Mouse (Mus musculus) cerebellum, adult 8-10 months (tissue): Measurements from ENCODE around the gene Kcng1.
A peak's percentile ranks its signal among the peaks of the same experiment; 100 is the strongest.

Source experiments
- DNase-seq: peaks from one replicate; pipeline ENCODE4 v3.0.0; 2022

Gene Kcng1

GRCm38 (mm10) chr2:168281582-168281981 is at the start of gene Kcng1:
Kcng1 (minus strand) TSS chr2:168281736.
- no peak for DNase-seq

GRCm38 (mm10) chr2:168330421-168331070 is 49.0 kb upstream of the Kcng1 start:
- no peak for DNase-seq

- no peak for DNase-seq
Measured at GRCm38 (mm10) chr2:168321716-168322374, 40.3 kb upstream of the Kcng1 start.

DNA sequence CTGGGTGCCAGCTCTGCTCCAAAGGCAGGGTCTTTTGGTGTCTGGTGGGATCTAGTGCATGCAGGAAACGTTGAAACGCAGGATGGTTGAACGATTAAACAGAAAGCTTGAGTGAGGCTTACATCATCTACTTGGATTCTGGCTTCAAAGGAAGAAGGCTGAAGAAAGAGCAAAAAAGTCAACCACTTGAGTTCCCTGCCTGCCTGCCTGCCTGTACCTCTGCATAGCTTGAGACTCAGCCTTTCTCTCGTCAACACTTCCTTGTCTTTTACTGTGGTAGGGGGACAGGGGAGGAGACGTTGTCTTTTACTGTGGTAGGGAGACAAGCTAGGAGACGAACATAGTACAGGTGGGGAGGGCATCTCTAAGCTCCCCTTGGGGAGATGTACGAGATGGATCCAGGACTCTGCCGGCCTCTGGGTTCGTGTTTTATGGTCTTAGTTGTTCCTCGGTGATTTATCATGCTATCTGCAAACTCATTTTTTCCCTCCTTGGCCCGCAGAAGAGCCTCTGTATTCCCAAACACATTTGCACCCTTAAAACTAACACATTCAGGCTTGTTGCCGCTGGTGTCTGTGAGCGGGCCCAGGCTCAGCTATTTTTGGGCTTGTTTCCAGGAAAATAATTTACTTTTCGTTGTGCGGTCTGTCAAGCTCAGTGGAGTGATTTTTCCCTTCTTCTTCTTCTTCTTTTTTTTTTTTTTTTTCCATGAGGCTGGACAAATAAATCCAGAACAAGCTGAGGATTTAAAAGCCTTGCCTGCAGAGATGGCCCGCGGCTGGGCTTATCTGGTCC is 39.0 kb upstream of the Kcng1 start:
- no peak for DNase-seq

- no peak for DNase-seq
Measured at GRCm38 (mm10) chr2:168314646-168315446, 33.3 kb upstream of the Kcng1 start.

- DNase-seq: no peak
Measured at GRCm38 (mm10) chr2:168312504-168312903, 31.0 kb upstream of the Kcng1 start.

DNA sequence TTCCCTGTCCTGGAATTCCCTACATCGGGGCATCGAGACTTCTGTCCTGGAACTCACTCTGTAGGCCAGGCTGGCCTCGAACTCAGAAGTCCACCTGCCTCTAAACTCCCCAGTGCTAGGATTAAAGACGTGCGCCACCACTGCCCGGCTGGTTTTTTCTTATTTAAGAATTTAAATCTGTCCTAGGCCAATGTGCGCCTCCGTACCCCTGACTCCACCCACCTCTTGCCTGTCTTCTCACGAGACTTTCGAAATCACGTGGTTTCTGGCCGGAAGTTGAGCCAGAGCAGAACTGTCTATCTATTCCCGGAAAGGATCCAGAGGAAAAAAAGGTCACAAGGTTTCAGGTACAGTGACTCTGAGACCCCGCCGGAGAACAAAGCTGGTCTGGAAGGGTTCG is 29.5 kb upstream of the Kcng1 start:
- DNase-seq: no peak

DNA sequence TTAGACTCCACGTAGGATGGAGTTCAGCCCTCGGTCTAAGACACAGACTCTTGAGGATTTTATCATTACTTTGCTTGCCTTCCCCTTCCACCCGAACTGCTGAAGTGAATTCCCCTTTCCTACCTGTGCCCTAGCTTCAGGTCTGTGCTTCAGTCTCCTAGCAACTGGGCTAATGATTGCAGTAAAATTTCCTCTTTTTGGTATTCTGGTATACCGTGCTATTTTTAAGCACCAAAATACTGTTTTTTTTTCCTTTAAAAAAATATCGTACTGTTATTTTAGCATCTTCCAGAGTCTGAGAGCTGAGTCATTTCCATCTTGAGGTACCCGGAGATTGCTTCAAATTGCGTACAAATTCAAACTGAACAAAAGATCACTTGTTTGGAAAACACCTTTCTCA is 27.4 kb upstream of the Kcng1 start:
- DNase-seq: no peak

DNA sequence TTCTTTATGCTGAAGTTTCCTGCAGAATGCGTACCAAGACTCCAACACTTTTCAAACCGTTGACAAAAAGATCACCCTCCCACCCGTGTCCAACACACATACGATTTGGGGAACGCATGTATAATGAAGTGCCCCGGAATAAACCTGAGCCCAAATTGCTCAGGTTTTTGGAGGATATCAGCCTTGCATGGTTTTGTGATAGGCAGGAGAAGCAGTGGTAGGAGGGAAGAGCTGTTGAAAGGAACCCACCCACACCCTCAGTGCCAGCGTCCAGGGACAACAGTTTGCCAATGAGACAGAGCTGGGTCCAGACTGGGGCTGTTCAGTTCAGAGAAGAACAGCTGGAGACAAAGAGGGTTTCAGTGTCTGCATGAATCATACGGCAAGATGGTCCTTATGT is 18.1 kb upstream of the Kcng1 start:
- DNase-seq: no peak

DNA sequence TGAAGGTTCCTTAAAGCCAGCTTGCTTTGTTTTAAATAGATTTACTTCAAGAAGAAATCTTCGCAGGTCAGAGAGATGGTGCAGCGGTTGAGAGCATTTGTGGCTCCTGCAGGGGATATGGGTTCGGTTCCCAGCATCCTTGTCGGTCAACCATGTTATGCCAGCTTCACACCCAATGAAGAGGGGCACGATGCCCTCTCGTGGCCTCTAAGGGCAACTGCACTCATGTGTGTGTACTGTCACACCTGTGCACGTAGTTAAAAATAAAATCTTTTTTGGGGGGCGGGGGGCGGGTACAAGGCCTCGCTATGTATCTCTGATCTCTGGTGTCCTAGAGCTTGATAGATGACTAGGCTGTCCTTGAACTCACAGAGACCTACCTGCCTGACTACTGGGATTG is 15.0 kb upstream of the Kcng1 start:
- DNase-seq: no peak

DNA sequence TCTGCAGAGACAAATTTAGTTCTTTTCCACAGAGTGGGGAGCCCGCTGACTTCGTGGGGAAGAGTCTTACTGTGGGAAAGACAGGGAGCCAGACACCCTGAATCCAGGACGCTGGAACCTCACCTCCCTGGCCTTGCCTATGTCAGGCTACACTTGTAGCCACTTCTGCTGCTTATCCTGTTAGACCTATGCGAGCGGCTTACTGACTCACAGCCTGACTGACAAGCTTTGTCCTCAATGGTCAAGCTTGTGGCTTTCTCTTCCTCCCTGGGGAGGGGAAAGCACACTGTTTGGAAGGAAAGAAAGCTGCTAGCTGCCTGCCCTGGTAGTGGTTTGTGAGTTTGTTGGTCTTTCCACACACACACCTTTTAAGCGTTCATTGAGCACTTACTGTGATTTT is 11.0 kb upstream of the Kcng1 start:
- DNase-seq: no peak

- DNase-seq: no peak
Measured at GRCm38 (mm10) chr2:168292041-168292440, 10.5 kb upstream of the Kcng1 start.

DNA sequence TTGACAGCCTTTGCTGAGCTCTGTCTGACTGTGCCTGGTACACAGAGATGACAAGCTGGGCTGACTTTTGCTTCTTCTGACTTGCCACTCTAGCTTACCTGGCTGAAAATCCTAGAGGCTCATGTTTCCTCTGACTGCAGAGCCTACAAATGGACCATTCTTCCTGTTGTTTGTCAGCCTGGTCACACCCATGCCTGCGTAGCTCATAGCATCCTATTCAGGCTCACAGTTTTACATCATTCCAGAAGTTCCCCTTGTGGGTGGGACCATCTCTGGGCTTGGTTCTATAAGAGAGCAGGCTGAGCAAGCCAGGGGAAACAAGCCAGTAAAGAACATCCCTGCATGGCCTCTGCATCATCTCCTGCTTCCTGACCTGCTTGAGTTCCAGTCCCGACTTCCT is 8.3 kb upstream of the Kcng1 start:
- no peak for DNase-seq

DNA sequence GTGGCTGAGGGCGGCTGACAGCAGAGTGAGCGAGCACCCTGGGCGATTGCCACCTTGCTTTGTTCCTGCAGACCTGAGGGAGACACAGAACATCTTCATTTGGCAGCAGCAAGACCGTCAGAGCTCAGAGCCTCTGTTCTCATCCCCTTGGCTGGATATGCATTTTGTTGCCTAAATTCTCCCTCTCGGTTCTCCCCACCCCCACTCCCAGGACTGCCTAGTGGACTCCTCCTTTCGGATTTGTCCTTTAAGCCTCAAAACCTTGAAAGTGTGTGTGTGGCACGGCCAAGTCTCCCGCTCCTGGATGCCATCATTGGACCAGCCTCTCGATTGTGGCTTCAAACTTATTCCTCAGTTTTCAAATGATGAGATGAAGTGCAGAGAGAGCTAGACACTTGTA is 7.5 kb upstream of the Kcng1 start:
- DNase-seq: no peak

GRCm38 (mm10) chr2:168286987-168287386 is 5.5 kb upstream of the Kcng1 start:
- DNase-seq: no peak

GRCm38 (mm10) chr2:168285143-168285542 is 3.6 kb upstream of the Kcng1 start:
- no peak for DNase-seq

DNA sequence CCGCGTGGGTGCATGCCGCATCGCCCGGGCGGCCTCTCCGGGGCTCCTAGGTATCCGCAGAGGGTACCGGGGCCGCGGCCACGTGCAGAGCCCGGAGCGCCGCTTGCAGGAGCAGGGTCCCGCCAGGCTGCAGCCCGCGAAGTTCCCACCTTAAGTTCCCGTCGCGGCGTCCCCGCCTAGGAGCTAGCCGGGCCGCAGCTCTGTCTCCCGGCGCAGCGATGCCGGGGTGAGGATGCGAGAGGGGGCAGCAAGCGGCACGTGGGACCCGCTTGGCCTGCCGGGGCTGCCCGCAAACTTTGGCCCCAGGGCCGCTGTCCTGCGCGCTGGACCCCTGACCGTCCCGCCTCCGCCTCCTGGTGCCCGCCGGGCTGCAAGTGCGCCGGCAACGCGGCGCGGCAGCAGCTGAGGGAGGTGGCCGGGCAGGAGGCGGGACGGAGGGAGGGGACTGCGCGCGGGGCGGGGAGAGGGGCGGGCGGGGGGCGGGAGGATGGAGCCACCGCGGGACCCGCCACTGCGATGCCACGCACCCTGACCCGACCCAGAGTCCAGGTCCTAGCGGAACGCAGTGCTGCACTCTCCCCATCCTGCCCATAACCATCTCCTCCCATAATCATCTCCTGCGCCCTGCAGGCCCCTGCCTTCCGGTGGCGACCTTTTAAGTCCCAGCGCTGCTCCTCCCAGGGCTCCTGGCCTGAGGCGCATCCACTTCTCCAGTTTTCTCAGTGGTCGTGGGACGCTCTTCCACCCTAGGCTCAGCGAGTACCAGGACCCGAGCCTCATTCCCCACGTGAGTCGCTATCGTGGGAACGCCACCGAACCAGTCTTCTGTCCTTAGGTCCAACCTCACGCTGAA is 581 bp downstream of the Kcng1 start:
- no peak for DNase-seq

DNA sequence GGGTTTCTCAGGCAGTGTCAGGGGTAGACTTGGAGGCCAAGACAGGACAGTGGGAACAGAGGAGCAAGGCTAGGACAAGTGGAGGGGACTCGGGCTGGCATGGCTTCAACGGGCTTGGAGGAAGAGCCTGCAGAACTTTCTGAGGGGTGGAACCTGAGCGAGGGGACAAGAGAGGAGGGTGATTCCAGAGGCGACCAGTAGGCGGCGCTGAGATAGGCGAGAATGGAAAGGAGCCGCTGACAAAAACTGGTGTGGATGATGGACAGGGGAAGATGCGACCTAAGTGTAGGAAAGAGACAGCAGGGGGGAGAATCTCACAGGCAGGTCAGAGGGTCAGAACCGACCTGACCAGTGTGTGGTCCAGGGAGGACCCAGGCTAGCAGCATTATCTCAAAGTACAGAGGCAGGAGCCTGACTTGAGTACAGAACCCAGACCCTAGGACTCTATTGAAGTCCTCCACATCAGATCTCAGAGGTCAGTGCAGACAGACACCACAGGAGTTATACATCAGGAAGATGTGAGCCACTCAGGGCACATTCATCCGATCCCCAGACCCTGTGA is 7.1 kb downstream of the Kcng1 start:
- peak; percentile 50 for DNase-seq

GRCm38 (mm10) chr2:168273387-168273786 is 8.1 kb downstream of the Kcng1 start:
- DNase-seq: no peak

DNA sequence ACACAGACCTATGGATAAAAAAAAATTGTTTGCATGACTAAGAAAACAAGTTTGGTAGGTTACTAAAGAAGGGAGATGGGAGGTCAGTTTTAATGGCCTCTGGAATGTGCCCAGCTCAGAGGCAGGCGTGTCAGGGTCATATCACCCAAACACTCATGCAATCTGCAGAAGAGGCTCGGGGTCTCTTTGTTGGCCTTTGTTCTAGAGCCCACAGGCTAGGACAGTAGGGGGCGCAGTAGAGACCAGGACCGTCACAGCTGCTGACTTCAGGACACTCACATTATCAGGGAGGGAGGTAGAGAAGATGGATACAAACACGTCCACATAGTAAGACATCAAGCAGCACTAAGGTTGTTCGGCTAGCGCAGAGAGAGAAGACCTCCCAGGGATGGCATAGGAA is 13.5 kb downstream of the Kcng1 start:
- no peak for DNase-seq

DNA sequence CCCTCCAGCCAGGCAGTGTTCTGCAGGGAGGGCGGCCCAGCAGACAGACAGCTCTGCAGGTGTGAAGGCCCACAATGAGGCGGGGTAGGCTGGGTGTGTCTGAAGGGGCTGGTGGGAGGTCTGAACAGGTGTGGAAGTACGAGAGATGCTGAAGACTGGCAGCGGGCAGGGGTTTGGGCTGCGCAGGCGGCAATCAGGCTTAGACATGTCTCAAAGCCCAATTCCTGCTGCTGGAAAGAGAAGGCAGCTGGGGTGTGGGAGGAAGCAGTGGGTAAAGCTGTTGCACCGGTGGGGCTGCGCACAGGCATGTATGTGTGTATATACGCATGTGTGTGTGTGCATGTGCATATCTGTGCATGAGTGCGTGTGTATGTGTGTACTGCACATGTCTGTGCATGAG is 20.6 kb downstream of the Kcng1 start:
- no peak for DNase-seq

- DNase-seq: no peak
Measured at GRCm38 (mm10) chr2:168260124-168260523, 21.4 kb downstream of the Kcng1 start.
